Mouse (Mus musculus) spleen, embryonic (tissue): ENCODE results near the gene Aldh1a1.

ENCODE experiments used
- CTCF ChIA-PET: fragments of 350-600 bp; sonication (Branson Sonifier 250); formaldehyde crosslinking; loops from one replicate; lab custom pipeline; 2022; lab: Charles Lee

The Aldh1a1 gene

DNA sequence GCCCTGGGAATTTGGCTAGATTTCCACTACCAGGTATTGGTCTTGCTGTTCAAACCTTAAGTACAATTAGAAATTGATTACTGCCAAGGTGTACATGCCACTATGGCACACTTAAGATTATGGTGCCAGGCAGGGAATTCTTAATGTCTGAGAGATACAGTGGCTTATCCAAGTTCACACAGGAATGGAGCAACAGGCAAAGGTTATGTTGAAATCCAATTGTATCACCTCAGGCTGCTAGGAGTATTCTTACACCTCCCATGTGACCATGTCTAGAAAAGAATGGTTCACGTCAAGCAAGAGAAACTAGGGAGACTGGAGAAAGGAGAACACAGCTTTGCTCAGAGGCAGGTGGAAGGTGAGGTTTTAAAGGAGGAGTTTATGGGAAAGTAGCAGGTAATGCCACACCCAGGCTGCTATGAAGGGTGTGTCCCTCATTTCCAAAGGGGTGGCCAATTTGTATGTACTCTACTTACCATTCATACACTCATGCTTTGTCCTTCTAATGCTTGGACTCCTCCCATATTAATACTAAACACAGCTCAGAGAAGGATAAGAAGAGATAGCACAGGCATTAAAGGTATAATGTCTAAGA lies 160.7 kb downstream of the Aldh1a1 start:
- CTCF ChIA-PET: no interaction called here

GRCm38 (mm10) chr19:20654141-20654873 lies 161.8 kb downstream of the Aldh1a1 start:
- CTCF ChIA-PET: no interaction called here

GRCm38 (mm10) chr19:20677697-20678355 lies 185.3 kb downstream of the Aldh1a1 start:
- CTCF ChIA-PET: no interaction called here
